Mouse (Mus musculus) retina, postnatal 1 day (tissue): ENCODE data around the gene Ciao2b.

Experiments
- DNase-seq: peaks from one replicate; pipeline ENCODE4 v3.0.0-alpha.2; 2012

Ciao2b gene

DNA sequence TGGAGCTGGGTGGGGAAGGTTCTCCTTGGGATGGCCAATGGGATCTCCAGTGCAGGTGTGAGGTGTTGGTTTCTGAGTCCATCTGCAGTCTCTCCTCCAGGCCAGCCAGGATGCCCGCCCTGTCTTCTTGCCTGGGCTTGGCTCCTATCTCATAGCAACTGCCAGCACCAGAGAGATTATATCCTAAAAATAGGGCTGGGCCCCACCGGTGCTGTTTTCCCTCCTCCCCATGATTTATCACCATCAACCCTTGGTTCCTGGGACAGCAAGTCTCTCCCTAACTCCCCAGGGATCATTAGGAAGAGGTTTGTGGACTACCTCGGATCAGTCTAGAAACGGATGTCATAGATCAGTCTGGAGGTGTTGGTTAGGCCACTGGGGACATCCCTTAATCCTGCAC, 28.6 kb downstream of the Ciao2b start:
- DNase-seq, result no peak

DNA sequence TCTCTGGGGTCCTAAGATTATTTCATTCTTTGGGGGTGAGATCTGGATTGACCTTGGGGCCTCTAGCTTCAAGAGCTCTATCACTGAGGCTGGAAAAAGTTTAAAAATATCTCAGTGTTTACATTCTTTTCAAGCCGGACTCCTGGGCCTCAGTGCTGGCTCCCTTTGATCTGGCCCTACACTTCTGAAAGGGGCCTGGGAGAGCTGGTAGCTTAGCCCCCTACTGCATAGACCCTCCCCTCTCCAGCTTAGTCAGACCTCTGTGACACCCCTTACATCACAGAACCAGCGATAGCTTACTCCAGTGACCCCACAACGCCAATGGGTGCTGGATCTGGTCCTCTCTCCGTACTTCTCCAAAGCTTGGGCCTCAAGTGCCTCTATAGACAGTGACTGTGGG, 30.2 kb downstream of the Ciao2b start:
- DNase-seq, result no peak

DNA sequence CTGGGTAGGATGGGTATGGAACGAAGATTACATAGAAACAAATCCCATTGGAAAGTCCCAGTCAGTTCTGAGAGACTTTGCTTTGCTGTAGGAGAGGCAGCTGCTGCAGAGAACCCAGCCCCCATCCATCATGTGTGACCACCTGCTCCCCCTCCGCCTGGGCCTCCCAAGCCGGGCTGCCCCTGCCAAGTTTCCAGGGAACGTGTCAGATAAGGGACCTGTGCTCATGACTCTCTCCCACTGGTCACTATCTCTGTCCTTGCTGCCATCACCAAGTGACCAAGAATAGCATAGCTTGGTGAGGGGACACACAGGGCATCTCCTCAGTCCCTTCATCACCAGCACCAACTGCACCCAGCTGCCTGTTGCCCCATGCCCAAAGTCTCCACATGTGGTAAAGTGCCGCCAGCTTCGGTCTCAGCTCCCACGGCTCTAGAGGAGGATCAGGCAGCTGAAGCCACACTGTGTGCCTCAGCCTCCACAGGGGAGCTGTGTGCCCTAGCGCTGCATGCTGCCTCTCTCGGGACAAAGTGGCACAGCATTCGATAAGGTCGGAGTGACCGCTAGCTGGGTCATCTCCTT, 31.5 kb downstream of the Ciao2b start:
- DNase-seq, result no peak

DNA sequence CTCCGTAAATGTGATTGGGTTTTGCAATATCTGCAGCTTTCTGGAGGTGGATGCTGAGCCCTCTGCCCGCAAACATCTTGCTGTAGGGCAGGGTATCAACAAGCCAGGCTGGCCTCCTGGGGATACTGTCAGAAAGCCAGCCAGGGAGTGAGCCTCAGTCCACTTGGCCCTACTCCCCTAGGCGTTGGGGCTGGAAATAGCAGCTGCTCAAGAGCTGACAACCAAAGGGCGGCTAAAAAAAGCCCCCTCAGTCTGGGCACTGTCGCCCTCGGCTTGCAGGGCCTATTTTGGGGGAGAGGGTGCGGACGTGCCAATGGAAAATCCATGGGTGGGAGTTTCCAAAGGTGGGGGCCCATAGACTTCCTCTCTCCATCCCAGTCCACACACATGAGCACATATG, 32.5 kb downstream of the Ciao2b start:
- DNase-seq, result no peak

DNA sequence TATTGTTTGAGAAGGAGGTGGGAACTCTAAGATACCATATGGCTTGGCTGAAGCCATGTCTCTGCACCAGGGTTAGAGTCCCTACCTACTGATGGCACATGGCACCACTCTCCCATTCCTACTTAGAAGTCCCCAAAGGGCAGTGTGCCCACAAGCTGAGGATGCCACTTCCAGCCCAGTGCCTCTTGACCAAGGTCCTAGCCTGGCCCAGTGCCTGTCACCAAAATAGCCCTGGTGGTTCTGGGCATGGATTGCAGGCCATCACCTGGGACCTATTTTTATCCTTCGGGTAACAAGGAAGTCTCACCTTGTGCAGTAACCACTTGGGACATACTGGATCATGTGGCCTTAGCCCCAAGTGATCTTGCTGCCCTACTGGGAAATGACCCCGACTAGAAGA, 33.8 kb downstream of the Ciao2b start:
- DNase-seq, result no peak

DNA sequence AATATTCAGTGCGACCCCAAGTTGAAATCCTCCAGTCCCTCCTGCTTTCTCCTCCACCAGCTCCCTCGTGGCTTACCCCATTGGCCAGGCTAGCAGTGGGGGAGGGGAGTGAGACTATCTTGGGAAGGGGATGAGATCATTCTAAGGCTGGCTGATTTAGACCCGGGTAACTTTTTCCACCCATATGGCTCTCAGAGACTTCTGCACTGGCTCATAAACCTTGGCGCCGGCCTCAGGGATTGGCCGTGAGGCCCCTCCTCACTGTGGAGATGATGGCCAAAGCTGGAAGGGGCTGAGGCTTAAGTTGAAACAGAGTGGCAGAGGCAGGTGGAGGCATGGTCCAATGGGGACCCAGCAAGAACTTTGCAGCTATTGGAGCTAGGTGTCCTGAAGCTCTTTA, 35.4 kb downstream of the Ciao2b start:
- no peak for DNase-seq

DNA sequence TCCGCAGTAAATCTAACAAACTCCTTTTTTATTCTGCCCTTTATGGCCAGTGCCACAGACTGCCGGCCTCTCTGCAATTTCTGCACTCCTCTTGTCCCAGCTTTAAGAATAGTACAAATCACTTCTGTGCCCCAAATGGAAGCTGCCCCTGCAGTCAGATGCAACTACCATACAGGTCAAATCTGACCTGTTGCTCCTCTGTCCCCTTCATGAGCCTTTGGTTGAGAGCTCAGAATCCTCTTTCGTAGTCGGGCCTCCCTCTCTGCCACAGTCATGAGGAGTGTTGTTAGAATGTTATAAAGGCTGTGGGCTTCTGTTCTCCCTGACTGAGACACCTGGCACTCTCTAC, 38.5 kb downstream of the Ciao2b start:
- no peak for DNase-seq

DNA sequence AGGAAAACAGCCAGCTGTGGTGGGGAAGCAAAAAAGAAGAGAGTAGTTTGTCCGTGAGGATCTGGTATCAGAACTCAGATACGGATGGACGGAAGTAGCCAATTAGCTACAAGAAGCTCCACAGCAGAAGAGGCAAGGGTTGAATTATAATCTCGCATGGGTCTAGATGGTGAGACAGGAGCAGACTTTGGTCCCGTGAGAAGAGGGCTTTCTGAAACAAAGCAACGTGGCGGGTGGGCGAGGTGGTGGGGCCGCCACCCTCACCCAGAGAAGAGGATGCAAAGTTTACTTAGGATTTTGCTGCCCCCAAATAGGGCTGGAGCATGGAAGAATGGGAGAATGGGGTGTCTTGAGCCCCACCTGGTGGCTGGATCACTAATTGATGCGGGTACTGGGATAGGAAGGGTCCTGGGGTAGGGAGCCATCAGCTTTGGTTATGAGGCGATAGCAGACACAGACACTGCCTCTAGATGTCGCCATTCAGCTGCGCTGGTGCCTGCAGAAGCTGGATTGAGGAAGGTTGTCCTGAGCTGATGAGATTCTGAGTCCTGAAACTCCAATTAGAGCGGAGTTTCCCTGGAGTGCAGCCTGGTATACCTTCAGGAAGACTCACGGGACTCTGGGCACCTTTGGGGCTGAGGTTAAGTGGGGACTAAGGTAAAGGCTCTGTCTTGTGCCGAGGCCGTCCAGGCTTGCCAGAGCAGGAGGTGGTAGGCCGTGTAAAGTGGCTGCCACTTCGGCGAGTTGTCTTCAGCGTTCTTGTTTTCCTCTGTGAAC, 39.1 kb downstream of the Ciao2b start:
- peak; percentile 94 for DNase-seq

DNA sequence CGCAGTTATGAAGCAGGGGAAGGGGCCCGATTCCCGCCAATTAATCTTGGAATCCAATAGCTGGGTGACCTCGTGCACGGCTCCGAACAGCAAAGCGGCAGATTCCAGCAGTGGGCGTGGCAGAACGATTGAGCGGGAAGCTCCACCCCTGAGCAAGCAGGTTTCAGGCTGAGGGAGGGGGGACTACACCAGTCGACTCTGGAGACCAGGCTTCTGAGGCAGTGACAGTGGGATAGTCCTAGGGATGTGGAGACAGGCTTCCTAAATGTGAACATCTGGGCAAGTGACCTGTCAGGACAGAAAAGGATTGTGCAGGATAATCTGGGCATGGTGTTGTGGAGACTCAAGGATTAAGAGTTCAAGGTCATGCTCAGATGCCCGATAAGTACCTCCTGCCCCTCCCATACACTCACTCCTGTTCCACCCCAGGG, 39.8 kb downstream of the Ciao2b start:
- peak; percentile 54 for DNase-seq

DNA sequence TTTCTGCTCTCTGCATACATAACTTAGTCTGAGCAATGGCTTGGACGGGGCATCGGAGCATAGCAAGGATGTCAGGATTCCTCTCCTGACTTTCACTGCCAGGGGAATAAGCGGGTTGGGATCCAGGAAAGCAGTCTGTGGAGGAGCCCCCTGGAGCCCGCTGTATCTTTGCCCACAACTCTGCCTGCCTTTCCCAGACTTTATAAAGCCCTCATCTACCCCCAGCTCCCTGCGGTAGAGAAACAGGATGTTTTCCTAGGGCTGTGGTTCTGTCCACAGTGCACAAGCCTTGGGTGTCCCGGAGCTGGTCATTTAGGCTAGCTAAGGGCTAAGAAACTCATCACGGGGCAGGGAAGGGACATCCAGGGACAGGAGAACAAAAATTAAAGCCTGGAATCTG, 40.4 kb downstream of the Ciao2b start:
- DNase-seq, result no peak

DNA sequence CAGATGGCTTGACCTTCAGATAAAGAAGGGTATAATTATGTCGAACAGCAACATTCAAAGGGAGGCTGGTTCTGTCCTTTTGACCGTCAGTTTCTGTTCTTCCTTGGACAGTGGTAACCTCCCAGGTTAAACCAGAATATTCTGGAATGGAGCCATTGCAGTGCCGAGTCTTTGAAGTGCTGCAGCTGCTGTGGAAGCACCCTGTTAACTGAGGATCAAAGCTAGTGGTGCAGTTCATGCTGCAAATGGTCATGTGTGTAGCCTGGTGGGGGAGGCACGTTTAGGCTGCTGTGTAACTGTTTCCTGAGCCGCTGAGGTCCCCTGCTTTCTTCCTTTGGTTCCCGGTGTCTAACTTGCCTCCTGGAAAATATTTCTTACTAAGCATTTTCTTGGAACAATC, 43.3 kb downstream of the Ciao2b start:
- no peak for DNase-seq

DNA sequence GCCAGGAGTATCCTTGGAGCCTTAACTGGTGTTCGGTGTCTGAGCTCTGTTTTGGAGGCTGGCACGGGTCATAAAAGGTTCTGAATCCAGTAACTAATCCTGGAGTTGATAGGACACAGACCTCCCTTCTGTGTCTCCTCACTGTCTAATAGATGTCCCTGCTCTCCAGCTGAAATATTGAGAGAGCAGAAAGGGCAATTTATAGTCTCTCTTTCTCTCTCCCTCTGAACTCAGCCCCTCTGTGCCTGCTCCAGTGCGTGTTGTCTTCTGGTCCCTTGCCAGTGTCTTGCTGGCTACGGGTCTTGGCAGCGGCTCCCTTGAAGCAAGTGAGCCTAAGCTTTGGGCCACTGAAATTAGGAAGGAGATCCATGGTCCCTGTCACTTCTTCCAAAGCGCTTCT, 44.1 kb downstream of the Ciao2b start:
- DNase-seq, result no peak

DNA sequence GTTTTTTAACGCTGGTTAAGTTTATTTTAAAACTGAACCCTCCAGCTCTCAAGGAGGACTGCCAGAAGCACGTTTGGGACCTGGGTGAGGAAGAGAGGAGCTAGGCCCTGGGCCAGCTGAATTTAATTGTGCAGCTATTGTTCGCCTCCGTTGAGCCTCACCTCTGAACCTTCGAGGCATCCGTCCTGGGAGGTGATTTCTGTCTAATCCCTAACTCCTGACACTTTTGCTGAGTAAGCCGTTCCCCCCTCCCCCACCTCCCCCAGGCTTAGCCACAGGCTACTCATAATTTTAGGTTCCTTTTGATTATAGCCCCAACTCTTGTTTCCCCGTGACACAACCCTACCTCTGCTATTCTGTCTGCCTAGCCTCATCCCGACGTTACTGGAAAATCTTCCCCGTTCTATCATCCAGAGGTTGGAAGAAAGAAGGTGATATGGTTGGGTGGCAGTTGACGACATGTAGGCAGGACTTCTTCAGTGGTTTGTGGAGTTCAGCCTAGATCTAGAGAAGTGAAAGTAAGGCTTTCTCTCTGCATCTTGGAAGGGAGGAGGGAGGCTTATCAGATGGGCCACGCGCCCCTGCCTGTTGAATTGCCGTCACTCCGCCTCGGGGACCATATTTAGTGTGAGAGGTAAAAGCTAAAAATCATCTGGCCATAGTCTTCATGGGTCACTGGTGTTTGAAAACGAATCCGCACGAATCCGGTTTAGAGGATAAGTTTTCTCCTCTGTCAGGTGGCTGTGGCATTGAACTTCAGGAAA, 45.8 kb downstream of the Ciao2b start:
- DNase-seq, result no peak

DNA sequence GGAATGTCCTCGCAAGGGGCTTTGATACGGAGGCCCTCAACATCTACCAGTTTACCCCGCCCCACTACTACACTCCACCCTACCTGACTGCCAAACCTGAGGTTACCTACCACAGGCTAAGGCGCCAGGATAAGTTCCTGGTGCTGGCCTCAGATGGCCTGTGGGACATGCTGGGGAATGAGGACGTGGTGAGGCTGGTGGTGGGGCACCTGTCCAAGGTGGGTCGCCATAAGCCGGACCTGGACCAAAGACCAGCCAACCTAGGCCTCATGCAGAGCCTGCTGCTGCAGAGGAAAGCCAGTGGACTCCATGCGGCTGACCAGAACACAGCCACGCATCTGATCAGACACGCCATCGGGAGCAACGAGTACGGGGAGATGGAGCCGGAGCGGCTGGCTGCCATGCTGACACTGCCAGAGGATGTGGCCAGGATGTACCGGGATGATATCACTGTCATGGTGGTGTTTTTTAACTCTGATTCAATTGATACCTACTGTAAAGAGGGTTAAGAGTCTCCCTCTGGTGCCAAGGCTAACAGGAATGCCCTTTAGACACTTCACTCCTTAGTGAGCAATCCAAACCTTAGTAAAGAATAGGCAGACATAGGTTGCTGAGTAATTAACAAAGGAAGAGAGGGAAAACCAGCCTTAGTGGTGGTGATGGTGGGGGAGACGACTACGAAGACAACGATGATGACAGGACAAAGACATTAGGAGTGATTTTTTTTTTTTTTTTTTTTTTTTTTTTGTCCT, 47.0 kb downstream of the Ciao2b start:
- no peak for DNase-seq

DNA sequence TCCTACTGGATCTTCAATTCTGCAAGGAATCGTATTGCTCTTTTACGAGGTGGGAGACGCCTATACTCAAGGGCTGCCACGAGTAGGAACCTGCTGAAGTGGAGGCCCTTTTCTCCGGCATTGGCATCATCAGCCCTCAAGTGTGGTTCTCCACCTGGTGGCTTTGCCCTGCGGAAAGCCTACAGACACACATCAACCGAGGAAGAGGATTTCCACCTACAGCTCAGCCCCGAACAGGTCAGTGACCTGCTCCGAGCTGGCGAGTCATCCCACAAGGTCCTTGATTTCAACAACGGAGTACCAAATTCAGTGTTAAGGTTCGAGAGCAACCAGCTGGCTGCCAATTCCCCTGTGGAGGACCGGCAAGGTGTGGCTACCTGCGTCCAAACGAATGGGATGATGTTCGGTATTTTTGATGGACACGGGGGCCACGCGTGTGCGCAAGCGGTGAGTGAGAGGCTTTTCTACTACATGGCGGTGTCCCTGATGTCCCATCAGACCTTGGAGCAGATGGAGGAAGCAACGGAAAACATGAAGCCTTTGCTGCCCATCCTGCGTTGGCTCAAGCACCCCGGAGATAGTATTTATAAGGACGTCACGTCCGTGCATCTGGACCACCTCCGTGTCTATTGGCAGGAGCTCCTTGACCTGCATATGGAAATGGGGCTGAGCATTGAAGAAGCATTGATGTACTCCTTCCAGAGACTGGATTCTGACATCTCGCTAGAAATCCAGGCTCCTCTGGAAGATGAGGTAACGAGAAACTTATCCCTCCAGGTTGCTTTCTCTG, 48.0 kb downstream of the Ciao2b start:
- no peak for DNase-seq

DNA sequence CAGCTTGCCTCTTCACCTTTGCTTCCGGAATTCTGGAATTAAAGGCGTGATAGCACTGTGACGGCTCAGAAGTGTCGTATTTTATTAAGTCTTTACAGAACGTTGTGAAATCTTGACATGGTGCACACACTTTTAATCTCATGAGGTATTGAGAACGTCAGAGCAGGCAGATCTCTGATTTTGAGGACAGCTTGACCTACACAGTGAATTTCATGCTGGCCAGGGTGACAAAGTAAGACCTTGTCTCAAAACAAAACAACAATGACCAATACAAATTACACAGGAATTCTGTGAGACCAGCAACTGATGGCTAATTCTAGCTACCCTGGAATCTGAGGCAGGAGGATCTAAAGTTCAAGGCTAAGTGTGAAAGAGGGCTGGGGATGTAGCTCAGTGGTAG, 49.2 kb downstream of the Ciao2b start:
- no peak for DNase-seq

DNA sequence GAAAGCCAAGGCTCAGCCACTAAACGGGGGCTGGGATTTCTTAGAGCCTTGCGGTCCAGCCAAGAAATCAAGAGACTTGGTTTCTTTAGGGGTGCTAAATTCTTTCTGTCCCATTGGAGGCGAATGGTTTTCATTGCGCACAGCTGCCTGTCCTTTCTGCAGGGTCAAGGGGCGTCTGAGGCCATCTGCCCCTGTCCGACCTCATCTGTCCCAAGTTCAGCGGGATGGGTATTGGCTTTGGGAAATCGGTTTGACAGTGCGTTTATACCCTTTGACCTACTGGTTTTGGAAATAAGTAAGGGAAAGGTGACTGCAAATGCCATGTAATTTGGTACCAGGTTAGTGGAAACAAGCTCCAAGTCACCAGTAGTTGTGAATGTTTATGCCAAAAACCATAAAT, 49.9 kb downstream of the Ciao2b start:
- no peak for DNase-seq

DNA sequence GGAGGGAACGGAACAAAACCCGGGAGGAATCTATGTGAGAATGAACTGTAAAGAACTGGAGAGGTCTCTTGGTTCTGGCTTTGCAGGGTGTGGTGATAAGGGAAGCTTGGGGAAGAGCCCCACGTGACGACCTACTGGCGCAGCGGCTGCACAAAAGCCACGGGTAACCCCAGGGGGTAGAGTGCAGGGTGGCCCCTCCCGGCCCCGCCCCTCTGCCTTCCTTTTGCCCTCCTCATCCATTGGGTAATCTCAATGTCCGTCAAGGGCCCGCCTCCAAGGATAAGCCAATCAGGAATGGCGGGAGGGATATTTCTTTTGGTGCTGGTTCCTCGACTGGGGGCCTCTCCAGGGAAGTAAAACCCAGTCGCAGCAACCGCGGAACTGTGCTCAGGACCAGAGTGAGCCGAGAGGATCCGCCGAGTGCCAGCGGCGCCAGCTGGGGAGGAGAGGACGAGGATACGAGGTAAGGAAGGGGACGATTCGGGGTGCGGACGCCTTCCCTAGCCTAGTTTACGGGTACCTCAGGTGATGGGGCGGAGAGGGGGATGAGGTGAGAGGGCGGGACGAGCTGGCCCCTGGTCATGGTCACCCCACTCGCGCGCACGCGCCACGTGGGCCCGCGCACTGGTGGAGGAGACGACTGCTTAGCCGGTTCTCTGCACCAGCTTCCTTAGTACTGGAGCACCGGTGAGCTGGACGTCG, 50.5 kb downstream of the Ciao2b start, which contains the start of gene Pdp2:
Gene Pdp2 (plus strand): TSS at position 319 of the 702 bp plus-strand sequence.
- peak; percentile 97 for DNase-seq

DNA sequence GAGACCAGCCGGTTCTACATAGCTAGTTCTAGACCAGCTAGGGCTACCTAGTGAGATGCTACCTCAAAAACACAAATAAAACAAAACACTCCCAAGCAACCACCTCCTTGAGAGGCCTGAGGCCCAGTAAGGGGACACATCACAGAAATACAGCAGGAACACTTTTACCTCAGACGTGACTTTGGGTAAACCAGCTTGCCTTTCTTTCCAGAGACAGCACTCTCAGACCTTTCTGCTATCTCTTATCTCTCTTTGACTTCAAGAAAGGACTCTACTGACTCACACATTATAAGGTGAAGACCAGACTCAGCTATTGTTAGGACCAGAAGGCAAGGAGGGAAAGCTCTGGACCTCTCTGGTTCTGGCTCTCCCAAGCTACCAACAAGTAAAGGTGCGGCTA, 51.5 kb downstream of the Ciao2b start:
- DNase-seq, result no peak
